Mouse (Mus musculus): Measurements from ENCODE around the gene Zfp579.

DNA sequence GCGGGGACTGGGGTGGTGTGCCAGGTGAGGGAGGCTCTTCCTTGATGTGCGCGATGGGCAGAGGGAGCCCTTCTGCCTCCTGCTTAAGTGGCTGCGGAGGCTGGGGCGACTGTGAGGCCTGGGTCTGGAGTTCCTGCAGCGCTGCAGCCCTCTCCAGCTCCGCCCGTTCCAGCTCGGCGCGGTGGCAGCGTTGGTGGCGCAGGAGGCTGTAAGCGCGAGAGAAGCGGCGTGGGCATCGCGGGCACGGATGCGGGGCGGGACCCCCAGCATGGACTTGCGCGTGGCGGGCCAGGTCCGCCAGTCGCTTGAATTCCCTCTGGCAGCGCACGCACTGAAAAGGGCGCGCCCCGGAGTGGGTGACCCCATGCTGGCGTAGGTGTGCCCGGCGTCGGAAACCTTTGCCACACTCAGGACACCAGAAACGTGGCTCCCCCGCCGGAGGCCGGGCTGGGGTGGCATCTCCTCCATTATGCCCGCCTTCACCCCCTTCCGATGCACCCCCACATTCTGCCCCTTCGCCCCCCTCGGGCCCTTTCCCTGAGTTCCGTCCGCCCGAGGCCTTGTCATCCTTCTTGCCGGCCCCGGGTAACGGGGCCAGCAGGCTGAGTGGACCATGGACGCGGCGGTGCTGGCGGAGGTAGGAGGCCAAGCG is 2.5 kb downstream of the Zfp579 start:
- TF ChIP-seq GATA1 (IDR thresholded peaks at IDR 0.05; ENCODE audit: low read length), result no peak
- no peak for TF ChIP-seq TAL1 (IDR thresholded peaks at IDR 0.05; ENCODE audit: low read length)

Data from erythroblast, embryonic 14.5 days (primary cell).